Mouse (Mus musculus): ENCODE data around the gene Per3. TPM values are rescaled to one million over a fixed set of nuclear protein-coding genes. Genes with fewer than 3 reads are reported as not detected.

Gene Per3
- polyA plus RNA-seq (2015; fragmentation: Nextera tagmentation; extraction: Ambion mirVana), result 3.6 and 4.3 TPM in 2 replicates

- Histone ChIP-seq H3K4me3 (replicated peaks) (peak within 1 kb of the TSS; percentile 63), H3K36me3 (peaks cover 28% of the 10 kb centered on the region), H3K27ac (replicated peaks) (peak within 1 kb of the TSS; percentile 69), H3K9ac (replicated peaks) (peak within 1 kb of the TSS; percentile 51), H3K9me3 (replicated peaks) (no peaks in the 10 kb centered on the region), H3K4me1 (peaks cover 17% of the 10 kb centered on the region), H3K4me2 (peak within 1 kb of the TSS; percentile 96), H3K27me3 (replicated peaks) (peaks cover 11% of the 10 kb centered on the region; the same call in 1 of the 2 replicates)
- under 1% methylated on average over 70 of the region's 79 CpGs for WGBS
- peak; percentile 96 for ATAC-seq (ENCODE audit: low FRiP score)
Observed at GRCm38 (mm10) chr4:151044037-151044943, at the start of gene Per3. Per3 (minus strand) TSS chr4:151044665.

- no peaks in the 10 kb centered on the region for H3K27me3 ChIP-seq (replicated peaks)
- H3K9me3 ChIP-seq (replicated peaks), result no peaks in the 10 kb centered on the region
- H3K4me1 ChIP-seq, result peaks cover 25% of the 10 kb centered on the region
- 0 out of 2 replicates have a peak within 1 kb of the TSS, but pooled peaks have one; percentile 18 for H3K27ac ChIP-seq (replicated peaks)
- peaks cover 40% of the 10 kb centered on the region for H3K36me3 ChIP-seq
- no peak within 1 kb of the TSS for H3K4me2 ChIP-seq
- WGBS, result 90% methylated on average over 7 of the region's 7 CpGs
- H3K9ac ChIP-seq (replicated peaks), result no peak within 1 kb of the TSS
- H3K4me3 ChIP-seq (replicated peaks), result no peak within 1 kb of the TSS
- ATAC-seq (ENCODE audit: low FRiP score), result no peak
Observed at GRCm38 (mm10) chr4:151089270-151089669, 44.8 kb upstream of the Per3 start, which contains the start of gene Gm13090. Gm13090 (plus strand) TSS chr4:151089570.

- H3K9ac ChIP-seq (replicated peaks), result no peak overlapping the region
- no peaks in the 10 kb centered on the region for H3K27me3 ChIP-seq (replicated peaks)
- H3K36me3 ChIP-seq, result peaks cover 40% of the 10 kb centered on the region
- H3K4me3 ChIP-seq (replicated peaks), result no peak overlapping the region
- peaks cover 25% of the 10 kb centered on the region for H3K4me1 ChIP-seq
- no peak for ATAC-seq (ENCODE audit: low FRiP score)
- no peaks in the 10 kb centered on the region for H3K9me3 ChIP-seq (replicated peaks)
- H3K4me2 ChIP-seq, result no peak overlapping the region
- no peak overlapping the region for H3K27ac ChIP-seq (replicated peaks)
- WGBS, result 95% methylated on average over 14 of the region's 14 CpGs
Observed at GRCm38 (mm10) chr4:151088819-151089218, 44.4 kb upstream of the Per3 start.

GRCm38 (mm10) chr4:151087358-151087757 is 42.9 kb upstream of the Per3 start:
- H3K4me1 ChIP-seq, result peaks cover 32% of the 10 kb centered on the region
- H3K27ac ChIP-seq (replicated peaks), result no peak overlapping the region
- H3K4me3 ChIP-seq (replicated peaks), result no peak overlapping the region
- H3K27me3 ChIP-seq (replicated peaks), result no peaks in the 10 kb centered on the region
- peaks cover 52% of the 10 kb centered on the region for H3K36me3 ChIP-seq
- H3K9ac ChIP-seq (replicated peaks), result no peak overlapping the region
- no peak overlapping the region for H3K4me2 ChIP-seq
- WGBS, result 100% methylated on average over 1 of the region's 1 CpGs
- no peaks in the 10 kb centered on the region for H3K9me3 ChIP-seq (replicated peaks)
- ATAC-seq (ENCODE audit: low FRiP score), result no peak

- ATAC-seq (ENCODE audit: low FRiP score), result no peak
- Histone ChIP-seq H3K4me2 (no peak overlapping the region), H3K27ac (replicated peaks) (peak overlapping the region; percentile 28; the same call in 1 of the 2 replicates), H3K4me1 (peaks cover 12% of the 10 kb centered on the region; the same call in 1 of the 2 replicates), H3K27me3 (replicated peaks) (no peaks in the 10 kb centered on the region), H3K4me3 (replicated peaks) (no peak overlapping the region), H3K36me3 (peaks cover 88% of the 10 kb centered on the region), H3K9me3 (replicated peaks) (no peaks in the 10 kb centered on the region), H3K9ac (replicated peaks) (no peak overlapping the region)
- WGBS, result 52% methylated on average over 5 of the region's 5 CpGs
Observed at GRCm38 (mm10) chr4:151083027-151083426, 38.6 kb upstream of the Per3 start.

- no peak overlapping the region for H3K27ac ChIP-seq (replicated peaks)
- WGBS, result 92% methylated on average over 13 of the region's 13 CpGs
- no peaks in the 10 kb centered on the region for H3K9me3 ChIP-seq (replicated peaks)
- H3K4me2 ChIP-seq, result no peak overlapping the region
- no peak overlapping the region for H3K9ac ChIP-seq (replicated peaks)
- peaks cover 12% of the 10 kb centered on the region; the same call in 1 of the 2 replicates for H3K4me1 ChIP-seq
- H3K36me3 ChIP-seq, result peaks cover 92% of the 10 kb centered on the region
- ATAC-seq (ENCODE audit: low FRiP score), result no peak
- H3K27me3 ChIP-seq (replicated peaks), result no peaks in the 10 kb centered on the region
- H3K4me3 ChIP-seq (replicated peaks), result no peak overlapping the region
Observed at GRCm38 (mm10) chr4:151081977-151082376, 37.5 kb upstream of the Per3 start.

GRCm38 (mm10) chr4:151081355-151081754 is 36.9 kb upstream of the Per3 start:
- ATAC-seq (ENCODE audit: low FRiP score), result no peak
- WGBS, result 66% methylated on average over 2 of the region's 2 CpGs

GRCm38 (mm10) chr4:151074817-151075216 is 30.4 kb upstream of the Per3 start:
- H3K27ac ChIP-seq (replicated peaks), result no peak overlapping the region
- no peak for ATAC-seq (ENCODE audit: low FRiP score)
- 95% methylated on average over 15 of the region's 15 CpGs for WGBS
- H3K9me3 ChIP-seq (replicated peaks), result no peaks in the 10 kb centered on the region
- H3K4me2 ChIP-seq, result no peak overlapping the region
- H3K4me3 ChIP-seq (replicated peaks), result no peak overlapping the region
- H3K4me1 ChIP-seq, result no peaks in the 10 kb centered on the region
- H3K36me3 ChIP-seq, result peaks cover 97% of the 10 kb centered on the region
- no peak overlapping the region for H3K9ac ChIP-seq (replicated peaks)
- H3K27me3 ChIP-seq (replicated peaks), result no peaks in the 10 kb centered on the region

More at GRCm38 (mm10) chr4:151081355-151081754, 36.9 kb upstream of the Per3 start:
- Histone ChIP-seq H3K27ac (replicated peaks) (no peak overlapping the region), H3K36me3 (peaks cover 97% of the 10 kb centered on the region), H3K9ac (replicated peaks) (no peak overlapping the region), H3K4me3 (replicated peaks) (no peak overlapping the region), H3K9me3 (replicated peaks) (no peaks in the 10 kb centered on the region), H3K4me1 (peaks cover 10% of the 10 kb centered on the region; the same call in 1 of the 2 replicates), H3K27me3 (replicated peaks) (no peaks in the 10 kb centered on the region), H3K4me2 (no peak overlapping the region)

GRCm38 (mm10) chr4:151073108-151073744 is 28.8 kb upstream of the Per3 start:
- peak; percentile 84 for ATAC-seq (ENCODE audit: low FRiP score)

GRCm38 (mm10) chr4:151070962-151071361 is 26.5 kb upstream of the Per3 start:
- H3K36me3 ChIP-seq, result peaks cover 95% of the 10 kb centered on the region
- H3K4me3 ChIP-seq (replicated peaks), result no peak overlapping the region
- no peaks in the 10 kb centered on the region for H3K27me3 ChIP-seq (replicated peaks)
- H3K9ac ChIP-seq (replicated peaks), result no peak overlapping the region
- H3K9me3 ChIP-seq (replicated peaks), result no peaks in the 10 kb centered on the region
- H3K4me1 ChIP-seq, result no peaks in the 10 kb centered on the region
- 91% methylated on average over 7 of the region's 7 CpGs for WGBS
- no peak overlapping the region for H3K4me2 ChIP-seq
- no peak overlapping the region for H3K27ac ChIP-seq (replicated peaks)
- ATAC-seq (ENCODE audit: low FRiP score), result no peak

More at GRCm38 (mm10) chr4:151073108-151073744, 28.8 kb upstream of the Per3 start:
- no peaks in the 10 kb centered on the region for H3K27me3 ChIP-seq (replicated peaks)
- H3K9ac ChIP-seq (replicated peaks), result no peak overlapping the region
- no peak overlapping the region for H3K4me3 ChIP-seq (replicated peaks)
- WGBS, result 56% methylated on average over 13 of the region's 13 CpGs
- no peak overlapping the region for H3K27ac ChIP-seq (replicated peaks)
- no peak overlapping the region for H3K4me2 ChIP-seq
- H3K36me3 ChIP-seq, result peaks cover 96% of the 10 kb centered on the region
- no peaks in the 10 kb centered on the region for H3K4me1 ChIP-seq
- H3K9me3 ChIP-seq (replicated peaks), result no peaks in the 10 kb centered on the region

GRCm38 (mm10) chr4:151068751-151069150 is 24.3 kb upstream of the Per3 start:
- Histone ChIP-seq H3K9me3 (replicated peaks) (no peaks in the 10 kb centered on the region), H3K4me3 (replicated peaks) (no peak overlapping the region), H3K27ac (replicated peaks) (no peak overlapping the region), H3K27me3 (replicated peaks) (no peaks in the 10 kb centered on the region), H3K9ac (replicated peaks) (no peak overlapping the region), H3K36me3 (peaks cover 79% of the 10 kb centered on the region), H3K4me2 (no peak overlapping the region), H3K4me1 (no peaks in the 10 kb centered on the region)
- ATAC-seq (ENCODE audit: low FRiP score), result no peak
- 82% methylated on average over 4 of the region's 4 CpGs for WGBS

Measured in neural tube, embryonic 15.5 days (tissue).